Mouse (Mus musculus) stomach, adult 2 months (tissue): ENCODE data around the gene Cd63. TPM values are rescaled to one million over a fixed set of nuclear protein-coding genes. Genes with fewer than 3 reads are reported as not detected.

ENCODE experiments used
- polyA plus RNA-seq: library from polyadenylated mRNA; depleted of rRNA; stranded (reverse); fragments of >200 nt; gene quantifications from 2 replicates; pipeline ENCODE4 v1.2.3, GENCODE M21; 2012; rRNA removed

Cd63 gene
- polyA plus RNA-seq, result 52.8 and 59.1 TPM in 2 replicates

DNA sequence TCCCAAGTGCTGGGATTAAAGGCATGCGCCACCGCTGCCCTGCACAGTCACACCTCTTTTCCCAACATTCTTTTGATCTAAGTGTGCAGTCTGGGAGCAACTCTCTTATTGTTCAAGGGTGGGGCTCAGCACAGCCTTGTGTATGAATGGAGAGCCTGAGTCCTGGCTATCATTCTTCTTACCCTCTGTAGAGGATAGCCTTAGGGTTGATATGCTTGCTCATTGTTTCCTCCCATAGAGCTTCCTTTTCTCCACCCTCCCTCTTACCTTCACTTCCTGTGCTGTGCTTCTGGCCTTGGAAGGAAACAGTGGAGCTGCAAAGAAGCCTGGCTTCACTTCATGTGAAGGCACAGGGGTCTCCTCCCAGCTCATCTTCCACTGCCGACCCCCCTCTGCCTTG is at the start of gene Cd63:
TSS of gene Cd63 (plus strand) at position 292 of the 400 bp plus-strand sequence.

DNA sequence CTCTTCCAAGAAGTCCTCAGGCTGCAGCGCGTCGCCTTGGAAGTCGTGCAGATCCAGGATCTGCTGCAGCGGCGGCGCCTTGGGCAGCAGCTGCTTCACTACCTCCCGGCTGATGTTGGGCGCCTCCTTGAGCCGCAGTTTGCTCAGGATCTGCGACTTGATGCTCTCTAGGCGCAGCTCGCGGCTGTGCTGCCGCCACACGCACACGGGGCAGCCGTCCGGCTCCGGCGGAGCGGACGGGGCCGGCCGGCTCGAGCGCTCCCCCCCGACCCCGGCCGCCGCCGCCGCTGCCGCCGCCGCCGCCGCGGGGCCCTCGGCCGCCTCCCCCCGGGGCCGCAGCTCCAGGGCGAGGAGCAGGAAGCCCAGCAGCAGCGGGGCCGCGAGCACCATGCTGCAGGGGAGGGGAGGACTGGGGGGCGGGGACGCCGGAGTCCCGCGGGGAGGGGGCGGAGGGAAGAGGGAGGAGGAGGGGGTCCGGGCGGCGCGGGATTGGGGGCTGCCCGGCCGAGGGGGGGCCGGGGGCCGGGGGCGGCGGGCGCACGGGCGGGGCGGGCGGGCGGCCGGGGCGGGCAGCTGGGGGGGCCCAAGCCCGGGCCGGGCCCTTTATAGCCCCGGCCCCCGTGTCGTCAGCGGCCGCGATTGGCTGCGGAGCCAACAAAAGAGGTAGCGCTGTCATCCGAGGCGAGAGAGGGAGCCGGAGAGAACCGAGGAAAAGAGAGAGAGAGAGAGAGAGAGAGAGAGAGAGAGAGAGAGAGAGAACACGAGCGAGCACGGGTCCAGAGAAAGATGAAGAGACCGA is 9.3 kb upstream of the Cd63 start, which contains the start of gene Gdf11:
TSS of gene Gdf11 (minus strand) at position 423 of the 799 bp plus-strand sequence.

GRCm38 (mm10) chr10:128922822-128923012 is 21.9 kb downstream of the Cd63 start, which contains the start of gene Rdh5:
Gene Rdh5 (minus strand): TSS chr10:128922888.

DNA sequence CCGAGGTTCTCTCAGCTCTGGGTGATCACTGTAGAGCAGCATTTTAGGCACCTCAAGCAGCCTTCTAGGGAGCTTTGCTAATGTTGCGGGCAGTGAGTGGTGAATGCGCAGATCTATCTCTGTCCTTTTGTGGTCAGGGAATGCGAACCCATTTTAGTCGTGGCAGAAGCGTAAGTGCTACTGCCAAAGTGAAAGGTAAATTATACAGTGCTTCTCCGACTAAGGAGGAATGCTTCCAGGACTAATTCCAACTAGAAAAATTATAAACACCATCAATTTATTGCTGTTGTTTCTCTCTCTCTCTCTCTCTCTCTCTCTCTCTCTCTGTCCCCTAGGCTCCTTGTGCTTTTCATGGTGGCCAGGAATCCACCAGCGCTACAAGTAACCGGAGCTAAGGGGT is 23.1 kb downstream of the Cd63 start, which contains the start of gene Bloc1s1:
TSS of gene Bloc1s1 (minus strand) at position 101 of the 400 bp plus-strand sequence.

GRCm38 (mm10) chr10:128933574-128933973 is 32.8 kb downstream of the Cd63 start, which contains the start of gene Itga7:
Gene Itga7 (plus strand): TSS chr10:128933818.

GRCm38 (mm10) chr10:128960590-128961584 is 60.1 kb downstream of the Cd63 start, which contains the start of gene Mettl7b:
Gene Mettl7b (minus strand): TSS chr10:128960988.

Other genes starting within 250 kb of the Cd63 start
- 19.1 and 36.0 TPM in 2 replicates for gene Suox, start 226.9 kb upstream of the Cd63 start, polyA plus RNA-seq
- gene Rab5b, start 204.7 kb upstream of the Cd63 start, polyA plus RNA-seq, result 35.8 and 44.6 TPM in 2 replicates
- gene Pmel, start 196.8 kb upstream of the Cd63 start, polyA plus RNA-seq, result 1.5 and 1.8 TPM in 2 replicates
- 4.8 and 7.7 TPM in 2 replicates for gene Cdk2, start 196.0 kb upstream of the Cd63 start, polyA plus RNA-seq
- 11.9 and 18.1 TPM in 2 replicates for gene Dgka, start 156.1 kb upstream of the Cd63 start, polyA plus RNA-seq
- 7.1 and 7.7 TPM in 2 replicates for gene Pym1, start 153.1 kb upstream of the Cd63 start, polyA plus RNA-seq
- gene Mmp19, start 110.1 kb upstream of the Cd63 start, polyA plus RNA-seq, result 1.2 and 1.7 TPM in 2 replicates
- 4.2 and 6.2 TPM in 2 replicates for gene Dnajc14, start 96.9 kb upstream of the Cd63 start, polyA plus RNA-seq
- gene Tmem198b, start 96.6 kb upstream of the Cd63 start, polyA plus RNA-seq, result 9.4 and 11.5 TPM in 2 replicates
- gene Sarnp, start 83.7 kb upstream of the Cd63 start, polyA plus RNA-seq, result 0.31 and 0.76 TPM in 2 replicates
- gene Ormdl2, start 79.3 kb upstream of the Cd63 start, polyA plus RNA-seq, result 39.1 and 41.1 TPM in 2 replicates
- gene Gdf11, start 9.3 kb upstream of the Cd63 start, polyA plus RNA-seq, result 0.54 TPM in 2 replicates
- 13.0 and 16.4 TPM in 2 replicates for gene Rdh5, start 21.9 kb downstream of the Cd63 start, polyA plus RNA-seq
- gene Bloc1s1, start 23.0 kb downstream of the Cd63 start, polyA plus RNA-seq, result 50.6 and 55.1 TPM in 2 replicates
- 45.3 and 45.5 TPM in 2 replicates for gene Itga7, start 32.8 kb downstream of the Cd63 start, polyA plus RNA-seq
- gene Mettl7b, start 60.0 kb downstream of the Cd63 start, polyA plus RNA-seq, result 2.9 and 4.1 TPM in 2 replicates
- not detected in 2 replicates for gene Olfr9, start 88.4 kb downstream of the Cd63 start, polyA plus RNA-seq
- gene Olfr763, start 109.8 kb downstream of the Cd63 start, polyA plus RNA-seq, result not detected in 2 replicates
- not detected in 2 replicates for gene Olfr764-ps1, start 138.9 kb downstream of the Cd63 start, polyA plus RNA-seq
- not detected in 2 replicates for gene Olfr765, start 149.0 kb downstream of the Cd63 start, polyA plus RNA-seq
- not detected in 2 replicates for gene Olfr766-ps1, start 168.0 kb downstream of the Cd63 start, polyA plus RNA-seq
- not detected in 2 replicates for gene Olfr767, start 181.9 kb downstream of the Cd63 start, polyA plus RNA-seq
- gene Olfr768, start 198.4 kb downstream of the Cd63 start, polyA plus RNA-seq, result not detected in 2 replicates
- not detected in 2 replicates for gene Olfr769, start 216.9 kb downstream of the Cd63 start, polyA plus RNA-seq
- gene Olfr770, start 238.0 kb downstream of the Cd63 start, polyA plus RNA-seq, result not detected in 2 replicates